Mouse (Mus musculus) adrenal gland, postnatal 10 days (tissue): ENCODE results near the gene Ehd2. TPM values are rescaled to one million over a fixed set of nuclear protein-coding genes. Genes with fewer than 3 reads are reported as not detected.

Source experiments
- DNase-seq: peaks from one replicate; pipeline ENCODE4 v3.0.0; 2021; ENCODE audit warnings: mixed read lengths
- long read RNA-seq, 2 experiments: library from polyadenylated mRNA; stranded (forward); transcript quantifications; one replicate each; pipeline ENCODE4 v2.0.0; 2021
- total RNA-seq, 2 experiments: library from RNA; stranded (reverse); gene quantifications; 2 replicates each; pipeline ENCODE4 v1.2.3; 2021

The Ehd2 gene
- total RNA-seq = 100 to 1,000 TPM; 140 to 156 TPM
- long read RNA-seq, experiment 1, full-length matches to known transcripts = 28 of 64 reads
- long read RNA-seq, experiment 1, partial matches to known transcripts = 3 of 64 reads
- long read RNA-seq, experiment 1, other reads (novel, unspliced or antisense) = 33 of 64 reads
- long read RNA-seq, experiment 2, full-length matches to known transcripts = 42 of 65 reads
- long read RNA-seq, experiment 2, partial matches to known transcripts = 5 of 65 reads
- long read RNA-seq, experiment 2, other reads (novel, unspliced or antisense) = 18 of 65 reads

DNA sequence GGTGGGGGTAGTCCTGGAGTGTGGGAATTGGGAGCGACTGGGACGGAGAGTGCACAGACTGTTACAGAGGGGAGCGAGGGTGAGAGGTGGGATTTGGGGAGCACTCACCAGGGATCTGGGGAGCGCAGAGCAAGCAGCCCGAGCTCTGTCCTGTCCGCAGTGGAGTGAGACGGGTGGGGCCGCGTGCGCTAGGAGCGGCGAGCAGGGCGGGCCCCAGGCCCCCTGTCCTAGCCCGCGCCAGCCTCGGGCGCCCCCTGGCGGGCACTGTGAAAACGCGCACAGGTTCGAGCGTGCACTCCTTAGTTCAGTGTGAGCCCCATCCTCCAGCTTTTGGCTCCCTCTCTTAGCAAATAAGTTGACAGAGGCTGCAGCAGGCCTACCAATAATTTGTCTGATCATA, at the start of gene Ehd2:
TSS of gene Ehd2 (minus strand) at position 256 of the 400 bp plus-strand sequence.
- peak; percentile 92 for DNase-seq

DNA sequence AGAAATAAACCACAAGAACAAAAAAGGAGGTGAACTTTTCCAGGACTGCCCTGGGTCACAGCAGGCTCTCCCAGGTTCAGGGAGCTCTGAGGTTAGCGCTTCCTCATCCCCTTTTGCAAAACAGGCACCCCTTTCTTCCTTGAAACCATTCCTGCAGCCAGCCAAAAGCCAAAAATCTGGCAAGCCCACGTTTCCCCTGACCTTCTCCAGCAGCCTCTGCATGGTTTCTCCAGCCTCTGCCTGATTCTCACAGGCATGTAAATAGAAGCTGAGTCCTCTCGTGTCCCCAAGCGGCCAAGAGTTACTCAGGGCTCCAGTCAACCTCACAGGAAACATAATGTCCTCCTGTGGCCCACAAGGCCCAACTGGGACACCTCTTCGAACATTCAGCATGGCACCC, 48.0 kb upstream of the Ehd2 start:
- DNase-seq = peak; percentile 33

- peak; percentile 65 for DNase-seq
Measured at GRCm38 (mm10) chr7:16014521-16015175, 47.3 kb upstream of the Ehd2 start.

DNA sequence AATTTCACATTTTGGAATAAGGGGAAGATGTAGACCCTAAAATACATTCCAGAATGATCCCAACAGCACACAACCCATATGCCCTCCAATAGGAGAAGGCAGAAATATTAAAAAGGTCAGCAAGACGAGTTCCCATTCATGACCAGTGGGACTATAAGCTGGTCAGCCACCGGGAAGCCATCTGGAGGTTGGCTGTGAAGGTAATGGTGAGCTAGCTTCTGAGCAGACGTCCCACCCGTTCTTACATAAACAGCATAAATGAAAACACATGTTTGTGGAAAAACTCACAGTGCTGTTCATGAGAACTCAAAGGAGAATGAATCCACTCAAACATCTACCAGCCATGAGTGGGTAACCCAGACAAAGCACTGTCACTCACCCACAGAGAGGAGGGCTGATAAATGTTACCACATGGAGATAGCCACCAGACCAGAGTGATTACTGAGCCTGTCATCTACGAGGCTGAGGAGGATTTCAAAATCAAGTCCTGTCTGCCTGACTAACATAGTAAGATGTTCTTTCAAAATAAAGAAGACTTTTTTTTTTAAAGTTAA, 46.4 kb upstream of the Ehd2 start:
- no peak for DNase-seq

- peak; percentile 49 for DNase-seq
Measured at GRCm38 (mm10) chr7:16012576-16013263, 45.4 kb upstream of the Ehd2 start.

DNA sequence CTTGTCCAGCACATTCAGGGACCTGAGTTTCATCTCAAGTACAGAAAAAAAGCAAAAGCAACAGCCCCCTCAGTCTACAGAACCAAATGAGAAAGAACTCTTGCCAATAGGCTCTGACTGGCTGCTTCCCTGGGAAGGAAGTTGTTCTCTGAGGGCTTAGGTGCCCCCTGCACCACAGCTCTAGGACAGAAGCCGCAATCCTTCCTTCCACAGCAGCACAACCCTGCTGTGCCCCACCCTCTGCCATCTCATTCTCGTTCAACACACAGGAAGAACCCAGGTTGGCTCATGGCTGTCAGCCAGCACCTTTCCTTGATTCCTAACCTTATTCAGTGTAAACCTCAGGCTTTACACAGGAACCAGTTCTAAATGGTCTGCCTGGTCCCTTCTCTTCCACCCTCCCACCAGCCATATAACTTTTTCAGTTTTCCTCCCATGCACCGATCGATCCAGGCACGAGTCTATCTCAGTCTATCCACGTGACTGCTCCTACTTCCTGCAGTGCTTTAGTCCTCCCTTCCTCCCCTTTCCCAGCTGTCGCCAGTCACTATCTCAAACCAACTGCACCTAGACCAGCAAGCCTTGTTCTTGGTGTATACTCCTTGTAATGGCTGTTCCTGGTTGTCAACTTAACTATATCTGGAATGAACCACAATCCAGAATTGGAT, 44.2 kb upstream of the Ehd2 start:
- DNase-seq = no peak

GRCm38 (mm10) chr7:16010649-16011048, 43.3 kb upstream of the Ehd2 start:
- DNase-seq = no peak

GRCm38 (mm10) chr7:16009636-16010035, 42.3 kb upstream of the Ehd2 start:
- no peak for DNase-seq

DNA sequence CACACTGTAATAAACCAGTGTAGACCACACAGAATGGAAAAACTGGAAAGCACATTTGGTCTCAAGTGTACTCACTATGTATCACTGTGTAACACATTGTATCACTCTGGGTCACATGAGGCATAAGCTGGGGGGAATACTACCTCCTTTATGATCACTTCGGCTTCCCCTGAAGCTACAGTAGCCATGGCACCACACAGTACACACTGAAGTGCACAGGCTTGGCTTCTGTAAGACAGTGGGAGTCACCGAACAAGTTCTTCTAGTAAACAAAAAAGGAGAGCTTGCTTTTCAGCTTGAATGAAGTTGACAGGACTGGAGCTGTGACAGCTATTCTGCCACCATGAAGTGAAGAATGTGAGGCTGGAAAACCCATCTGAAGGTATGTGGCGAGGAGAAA, 37.7 kb upstream of the Ehd2 start:
- no peak for DNase-seq

- no peak for DNase-seq
Measured at GRCm38 (mm10) chr7:16004177-16004856, 37.0 kb upstream of the Ehd2 start.

DNA sequence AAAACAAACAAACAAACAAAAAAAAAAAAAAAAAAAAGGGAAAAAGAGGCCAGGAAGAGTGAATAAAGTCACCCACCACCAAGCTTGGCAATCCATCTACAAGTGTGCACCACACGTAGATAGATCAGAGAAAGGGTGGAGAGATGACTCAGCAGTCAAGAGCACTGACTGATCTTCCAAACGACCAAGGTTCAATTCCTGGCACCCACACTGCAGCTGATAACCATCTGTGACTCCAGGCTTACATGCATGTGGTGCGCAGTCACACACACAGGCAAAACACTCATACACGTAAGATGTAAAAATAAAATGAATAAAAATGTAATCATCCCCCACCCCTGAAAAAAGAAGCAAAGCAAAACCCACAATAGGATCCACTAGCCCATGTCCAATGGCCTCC, 35.7 kb upstream of the Ehd2 start:
- DNase-seq = no peak

GRCm38 (mm10) chr7:16002171-16002570, 34.8 kb upstream of the Ehd2 start:
- DNase-seq = peak; percentile 77

- no peak for DNase-seq
Measured at GRCm38 (mm10) chr7:16001691-16002090, 34.3 kb upstream of the Ehd2 start.

DNA sequence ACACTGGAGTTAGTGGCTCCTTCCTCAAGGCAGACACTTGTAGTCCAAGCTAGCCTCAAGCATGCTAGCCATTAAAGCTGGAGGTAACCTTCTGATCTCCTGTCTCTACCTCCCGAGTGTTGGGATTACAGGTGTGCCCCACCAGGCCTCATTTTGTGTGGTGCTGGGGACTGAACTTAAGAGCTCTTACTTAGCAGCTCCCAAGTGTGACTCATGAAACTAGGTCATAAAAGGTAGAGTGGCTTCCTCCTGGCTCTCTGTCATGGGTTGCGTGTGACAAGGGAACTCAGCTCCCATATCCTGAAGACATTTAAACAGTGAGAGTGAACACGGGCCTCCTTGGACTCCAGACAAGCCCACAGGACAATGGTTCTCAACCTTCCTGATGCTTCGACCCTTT, 26.4 kb upstream of the Ehd2 start:
- DNase-seq = no peak

GRCm38 (mm10) chr7:15993152-15993551, 25.8 kb upstream of the Ehd2 start:
- DNase-seq = no peak

DNA sequence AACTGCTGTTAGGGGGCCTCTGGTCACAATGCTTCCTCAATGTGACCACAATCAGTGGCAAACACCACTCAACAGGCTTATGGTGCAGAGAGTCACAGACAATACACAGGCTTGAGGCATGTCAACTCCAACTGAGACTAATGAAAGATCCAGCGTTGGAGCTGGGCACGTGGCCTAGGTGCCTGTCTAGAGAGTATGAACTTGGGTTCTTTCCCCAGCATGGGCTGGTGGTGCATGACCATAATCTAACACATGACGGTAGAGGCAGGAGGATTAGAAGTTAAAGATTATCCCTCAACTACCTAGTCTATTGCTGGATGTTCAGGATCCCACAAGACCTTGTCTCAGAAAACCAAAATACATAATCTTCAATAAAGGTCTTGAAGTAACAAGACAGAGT, 24.4 kb upstream of the Ehd2 start:
- DNase-seq = no peak

DNA sequence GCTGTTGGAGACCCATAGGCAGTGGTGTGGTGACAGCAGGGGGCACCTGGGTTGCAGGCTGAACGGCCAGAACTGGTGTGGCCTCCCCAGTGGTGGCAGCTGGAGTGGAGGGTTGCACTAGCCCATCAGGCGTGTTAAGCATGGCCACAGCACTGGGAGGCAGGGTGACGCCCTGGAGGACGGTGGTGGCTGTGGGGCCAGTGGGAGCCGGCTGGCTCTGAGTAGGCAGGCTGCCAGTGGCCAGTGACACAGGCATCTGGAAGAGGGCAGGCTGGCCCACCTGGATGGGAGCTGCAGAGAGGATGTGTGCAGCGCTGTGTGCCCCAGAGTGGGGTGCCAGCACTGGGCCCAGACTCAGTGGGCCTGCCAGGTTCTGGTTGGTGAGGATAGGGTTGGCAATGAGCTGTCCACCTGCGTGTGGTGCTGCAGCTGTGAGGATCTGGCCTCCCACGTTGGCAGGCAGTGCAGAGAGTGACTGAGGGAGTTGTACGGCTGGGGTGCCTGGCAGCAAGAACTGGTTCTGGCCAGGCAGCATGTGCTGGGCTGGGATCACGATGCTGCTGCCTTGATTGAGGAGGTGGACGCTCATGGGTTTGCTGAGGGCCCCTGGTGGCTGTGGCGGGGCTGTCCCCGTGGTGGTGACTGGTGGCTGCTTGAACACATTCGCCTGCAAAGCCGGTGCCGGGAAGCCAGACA, 20.4 kb upstream of the Ehd2 start:
- no peak for DNase-seq

DNA sequence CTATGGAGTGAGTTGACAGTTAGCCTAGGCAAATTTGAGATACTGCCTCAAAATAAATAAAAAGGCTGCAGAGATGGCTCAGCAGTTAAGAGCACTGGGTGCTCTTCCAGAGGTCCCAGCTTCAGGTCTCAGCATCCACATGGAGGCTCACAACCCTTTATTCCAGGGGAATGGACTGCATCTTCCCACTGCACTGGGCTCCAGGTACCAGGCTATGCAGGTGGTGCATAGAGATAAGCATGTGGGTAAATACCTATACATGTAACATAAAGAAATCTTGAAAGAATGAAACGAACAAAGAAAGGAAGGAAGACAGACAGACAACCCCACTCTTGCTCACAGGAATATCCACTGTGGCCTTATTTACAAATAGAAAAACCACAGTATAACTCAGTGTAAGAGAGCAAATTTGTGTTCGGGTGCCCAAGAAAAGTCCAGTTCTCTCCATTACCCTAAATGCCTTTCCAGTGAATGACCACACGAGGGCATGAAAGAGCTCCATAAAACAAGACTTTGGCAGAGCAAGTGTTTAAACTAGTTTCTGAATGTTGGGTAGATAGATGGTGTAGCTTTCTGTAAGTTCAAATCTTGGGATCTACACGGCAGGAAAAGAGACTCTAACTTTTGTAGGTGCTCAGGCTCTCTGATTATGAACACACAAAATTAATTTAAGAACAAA, 15.5 kb upstream of the Ehd2 start:
- no peak for DNase-seq

DNA sequence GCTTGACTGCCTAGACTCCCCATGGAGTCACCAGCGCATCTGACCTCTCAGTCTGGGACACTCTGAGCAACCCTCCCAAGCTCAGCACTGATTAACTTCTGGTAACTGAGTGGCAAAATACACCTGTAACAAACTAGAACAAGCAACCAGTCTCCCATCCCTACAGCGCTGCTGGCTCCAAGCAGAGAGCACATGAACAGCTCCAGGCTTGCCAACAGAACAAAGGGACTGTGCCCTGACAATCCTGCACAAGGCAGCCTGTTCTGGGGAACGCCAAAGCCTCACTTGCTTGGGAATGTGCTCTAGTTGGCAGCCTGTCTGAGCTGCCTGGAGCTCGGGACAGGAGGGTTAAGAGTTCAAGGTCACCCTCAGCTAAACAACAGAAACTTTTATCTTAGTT, 14.2 kb upstream of the Ehd2 start:
- DNase-seq = peak; percentile 59

DNA sequence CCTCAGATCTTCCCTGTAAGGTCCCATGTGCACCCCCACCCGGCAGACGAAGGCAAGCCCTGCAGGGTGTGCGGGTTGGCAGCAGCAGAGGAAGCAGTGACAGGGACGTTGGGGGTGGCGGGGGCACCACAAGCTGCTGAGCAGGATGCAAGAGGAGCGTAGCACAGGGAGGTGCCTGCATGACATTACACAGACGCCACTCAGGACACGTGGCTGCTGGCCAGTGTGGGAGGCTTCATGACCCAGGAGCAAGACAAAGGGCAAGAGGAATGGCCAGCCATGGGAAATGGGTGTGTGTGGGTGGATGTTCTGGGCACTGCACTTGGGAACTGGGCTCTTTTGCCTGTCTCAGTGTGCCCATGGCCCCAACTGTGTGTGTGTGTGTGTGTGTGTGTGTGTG, 12.9 kb upstream of the Ehd2 start:
- DNase-seq = peak; percentile 48

DNA sequence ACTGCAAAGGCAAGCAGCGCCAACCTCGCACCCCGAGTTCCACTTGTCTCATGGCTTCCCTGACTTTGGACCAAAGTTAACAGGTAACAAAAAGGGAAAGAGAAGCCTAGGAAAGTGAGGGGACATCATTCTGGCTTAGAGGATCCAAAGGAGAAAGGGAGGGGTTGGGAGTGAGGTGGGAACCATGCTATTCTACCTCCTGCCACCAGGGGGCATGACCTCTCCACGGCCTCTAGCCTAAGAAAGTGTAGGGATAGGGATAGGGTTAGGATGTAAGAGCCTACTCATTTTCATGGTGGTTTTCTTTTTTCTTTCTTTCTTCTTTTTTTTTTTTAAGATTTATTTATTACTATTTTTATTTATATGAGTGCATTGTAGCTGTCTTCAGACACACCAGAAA, 8.5 kb upstream of the Ehd2 start:
- peak; percentile 75 for DNase-seq
